Mouse (Mus musculus): Measurements from ENCODE around the gene Rpl12.

GRCm38 (mm10) chr2:32918391-32918790, 43.0 kb upstream of the Rpl12 start:
- TF ChIP-seq CTCF (IDR thresholded peaks at IDR 0.05; ENCODE audit: low read depth, low read length) (no peak), GATA2 (IDR thresholded peaks at IDR 0.05; ENCODE audit: borderline replicate concordance, low read depth, low read length) (no peak), POLR2AphosphoS5 (IDR thresholded peaks at IDR 0.05; ENCODE audit: insufficient replicate concordance, low read depth, low read length) (no peak), GATA1 (IDR thresholded peaks at IDR 0.05; ENCODE audit: borderline replicate concordance, low read length) (no peak)
